Comparison of ENCODE assay signal across 15 mouse cellular contexts in genomic region chr16:94608706-94609594, GRCm38 (mm10). TPM values are rescaled to one million over a fixed set of nuclear protein-coding genes. Genes with fewer than 3 reads are reported as not detected.
DNase-seq lines count a peak whose midpoint lies in the region; ATAC-seq and TF ChIP-seq lines count a peak whose summit lies in the region.
"Had no signal": no experiment of that assay in that cellular context is flagged by ENCODE, and none has a peak within 500 bp of the region (broad histone marks: within the 10 kb centered on the region; RNA-seq: fewer than 3 reads in every experiment).

No protein-coding gene starts in this region.

- H3K4me2 ChIP-seq in hindbrain, embryonic 12.5 days (replicated peaks), result no peak overlapping the region
- H3K4me2 ChIP-seq: limb, embryonic 13.5 days had no signal

- no peak for TF ChIP-seq CTCF in MEL (IDR thresholded peaks at IDR 0.05 in 2 of 3, conservative IDR thresholded peaks at IDR 0.05 in 1 of 3; ENCODE audit: control insufficient read depth in 1 of 3, insufficient read depth in 1 of 3, low read depth in 2 of 3, low read length in 3 of 3, poor library complexity in 1 of 3, severe bottlenecking in 1 of 3)

- no peak overlapping the region for H3K4me3 ChIP-seq in MEL (ENCODE audit: control insufficient read depth in 1 of 2, insufficient read depth in 1 of 2, low read depth in 2 of 2, low read length in 2 of 2)
- no peak overlapping the region for H3K4me3 ChIP-seq in hindbrain, embryonic 12.5 days
- H3K4me3 ChIP-seq: heart, embryonic 10.5 days; limb, embryonic 13.5 days; midbrain, embryonic 10.5 days had no signal

- no peak overlapping the region for H3K9ac ChIP-seq in MEL (ENCODE audit: control insufficient read depth, low read depth, low read length, poor library complexity, severe bottlenecking)
- H3K9ac ChIP-seq in hindbrain, embryonic 12.5 days, result no peak overlapping the region
- H3K9ac ChIP-seq: limb, embryonic 13.5 days had no signal

- peak; percentile 82 for DNase-seq in heart, adult 11 months
- no peak for DNase-seq in heart, postnatal 25 days (ENCODE audit: low spot score)
- DNase-seq in 3T3-L1 (ENCODE audit: low read depth, low spot score) (peak; percentile 78), MEL (ENCODE audit: low read depth, low spot score) (no peak)
- no peak for DNase-seq in spleen, adult 12 weeks (ENCODE audit: low spot score)
- DNase-seq: kidney, postnatal 36 days; lung, adult 18-20 months; right cerebral cortex, postnatal 25 days; thymus, postnatal 25 days had no signal

- TF ChIP-seq RAD21 in MEL (IDR thresholded peaks at IDR 0.05; ENCODE audit: low read depth, low read length), result no peak

- no peak overlapping the region for H3K27ac ChIP-seq in MEL (ENCODE audit: control insufficient read depth, low read depth, low read length)
- H3K27ac ChIP-seq in hindbrain, embryonic 12.5 days, result no peak overlapping the region
- H3K27ac ChIP-seq: heart, embryonic 10.5 days; limb, embryonic 13.5 days; midbrain, embryonic 10.5 days had no signal

- no peak for TF ChIP-seq EP300 in MEL (IDR thresholded peaks at IDR 0.05; ENCODE audit: low read depth in 1 of 2, low read length in 2 of 2)

- TF ChIP-seq POLR2A in MEL (IDR thresholded peaks at IDR 0.05; ENCODE audit: control insufficient read depth in 1 of 2, insufficient read depth in 1 of 2, low read depth in 1 of 2, low read length in 2 of 2, poor library complexity in 1 of 2), result no peak

- intact Hi-C loops in heart, postnatal 25 days (cut with DNase I), result no loop called here

- H3K9me3 ChIP-seq in MEL (replicated peaks; ENCODE audit: insufficient read depth, low read length), result no peaks in the 10 kb centered on the region
- no peaks in the 10 kb centered on the region for H3K9me3 ChIP-seq in hindbrain, embryonic 12.5 days (replicated peaks)
- H3K9me3 ChIP-seq: heart, embryonic 10.5 days; limb, embryonic 13.5 days; midbrain, embryonic 10.5 days had no signal

- WGBS in hindbrain, embryonic 12.5 days, result 94% methylated on average over 9 of the region's 9 CpGs

- H3K4me1 ChIP-seq in MEL (ENCODE audit: control insufficient read depth in 1 of 2, insufficient read depth in 2 of 2, low read length in 2 of 2), result peaks cover 6% of the 10 kb centered on the region in 2 experiments
- no peaks in the 10 kb centered on the region; the same call in 1 of the 2 replicates for H3K4me1 ChIP-seq in hindbrain, embryonic 12.5 days
- H3K4me1 ChIP-seq: midbrain, embryonic 10.5 days had no signal

- peak; percentile 51 for ATAC-seq in inflammation-experienced regulatory T-cells, adult 6 months
- ATAC-seq in hindbrain, embryonic 12.5 days (ENCODE audit: low FRiP score), result no peak
- ATAC-seq: intestine, embryonic 16.5 days had no signal

- H3K36me3 ChIP-seq in MEL (ENCODE audit: control insufficient read depth in 1 of 2, insufficient read depth in 2 of 2, low read length in 2 of 2), result peaks cover 5 to 13% of the 10 kb centered on the region in 2 experiments
- no peaks in the 10 kb centered on the region for H3K36me3 ChIP-seq in hindbrain, embryonic 12.5 days
- H3K36me3 ChIP-seq: heart, embryonic 10.5 days; limb, embryonic 13.5 days had no signal

- H3K27me3 ChIP-seq in MEL (ENCODE audit: control insufficient read depth in 1 of 2, insufficient read depth in 2 of 2, low read length in 2 of 2), result no peaks in the 10 kb centered on the region
- no peaks in the 10 kb centered on the region for H3K27me3 ChIP-seq in hindbrain, embryonic 12.5 days
- H3K27me3 ChIP-seq: limb, embryonic 13.5 days had no signal

- H3K79me2 ChIP-seq in MEL (ENCODE audit: control insufficient read depth, insufficient read depth, low read length, poor library complexity), result peaks cover 63% of the 10 kb centered on the region

TF ChIP-seq in MEL, 35 proteins besides CTCF, POLR2A, EP300 and RAD21:
- TF ChIP-seq ZC3H11A (IDR thresholded peaks at IDR 0.05; ENCODE audit: low read depth, low read length), result no peak
- TF ChIP-seq MAFK (IDR thresholded peaks at IDR 0.05; ENCODE audit: borderline replicate concordance, low read depth, low read length), result peak; percentile 56; the same call in 1 of the 2 replicates

RNA-seq across cellular contexts. Expression of gene Dyrk1a, which starts 39.1 kb away (rescaled TPM):
- 10 to 100 TPM; 71.4 to 71.9 TPM for total RNA-seq in heart, postnatal 25 days (2021)
- 22.6 and 27.5 TPM in 2 replicates for total RNA-seq in MEL (2012; rRNA removed)
- polyA plus RNA-seq in MEL (2012; ENCODE audit: insufficient read depth in 1 of 2, insufficient read length in 2 of 2, low read depth in 1 of 2, low replicate concordance in 2 of 2, missing spikeins in 1 of 2), result 100 to 1,000 TPM in 1 of 2 experiments, 10 to 100 TPM in 1; 34.7 to 126 TPM
- 10 to 100 TPM; 22.3 to 29.7 (median 25.2) TPM for polyA plus RNA-seq in inflammation-experienced regulatory T-cells, adult 6 months (2017; shearing (Covaris generic))
- 9.3 and 9.9 TPM in 2 replicates for polyA plus RNA-seq in hindbrain, embryonic 12.5 days (2016; fragmentation: Nextera tagmentation; extraction: Ambion mirVana)

Comparison
In these comparisons a context has a peak if more than half of its experiments do, and no peak if none do; other contexts are left out.
1. DNase-seq: peak in heart, adult 11 months (single experiment) and 3T3-L1 (single experiment); none in heart, postnatal 25 days (single experiment), MEL (single experiment) and spleen, adult 12 weeks (single experiment).